Comparison of ENCODE assay signal across 12 mouse cellular contexts in genomic region chr3:116836681-116837475, GRCm38 (mm10). TPM values are rescaled to one million over a fixed set of nuclear protein-coding genes. Genes with fewer than 3 reads are reported as not detected.
A peak's percentile ranks its signal among the peaks of the same experiment; 100 is the strongest.
DNase-seq lines count a peak whose midpoint lies in the region; ATAC-seq and TF ChIP-seq lines count a peak whose summit lies in the region.
"Had no signal": no experiment of that assay in that cellular context is flagged by ENCODE, and none has a peak within 500 bp of the region (broad histone marks: within the 10 kb centered on the region; RNA-seq: fewer than 3 reads in every experiment).

No protein-coding gene starts in this region.

- in situ Hi-C loops in ES-E14 (cut with MboI; ENCODE audit: low sequenced_read_pairs in 2 of 2, unreplicated experiment in 2 of 2): no loop called here

- H3K9me3 ChIP-seq in hindbrain, embryonic 12.5 days (replicated peaks): no peaks in the 10 kb centered on the region
- H3K9me3 ChIP-seq in hindbrain, embryonic 11.5 days (ENCODE audit: control insufficient read depth, low read length): no peaks in the 10 kb centered on the region
- H3K9me3 ChIP-seq in neural tube, embryonic 14.5 days (ENCODE audit: control insufficient read depth, low read length): no peaks in the 10 kb centered on the region
- no peaks in the 10 kb centered on the region for H3K9me3 ChIP-seq in neural tube, embryonic 15.5 days (replicated peaks)
- H3K9me3 ChIP-seq in ES-E14 (ENCODE audit: control insufficient read depth, insufficient read depth, low read depth, low read length): no peaks in the 10 kb centered on the region
- H3K9me3 ChIP-seq: forebrain, embryonic 15.5 days; heart, embryonic 13.5 days; intestine, embryonic 15.5 days had no signal

- 78% methylated on average over 23 of the region's 23 CpGs for WGBS in hindbrain, embryonic 12.5 days
- 84% methylated on average over 23 of the region's 23 CpGs for WGBS in hindbrain, embryonic 11.5 days
- WGBS in neural tube, embryonic 14.5 days: 85% methylated on average over 23 of the region's 23 CpGs
- WGBS in neural tube, embryonic 15.5 days: 82% methylated on average over 23 of the region's 23 CpGs

- H3K4me1 ChIP-seq in hindbrain, embryonic 12.5 days: no peaks in the 10 kb centered on the region
- H3K4me1 ChIP-seq in hindbrain, embryonic 11.5 days (replicated peaks; ENCODE audit: control insufficient read depth, insufficient read depth, low read length): no peaks in the 10 kb centered on the region; the same call in 1 of the 2 replicates
- no peaks in the 10 kb centered on the region for H3K4me1 ChIP-seq in neural tube, embryonic 14.5 days (ENCODE audit: control insufficient read depth, insufficient read depth, low read length)
- 0 out of 2 replicates have a peak, but pooled peaks cover 4% of the 10 kb centered on the region for H3K4me1 ChIP-seq in neural tube, embryonic 15.5 days
- peaks cover 0 to 2% of the 10 kb centered on the region in 2 experiments; a peak in 1 of 4 replicates for H3K4me1 ChIP-seq in ES-E14 (ENCODE audit: control insufficient read depth in 2 of 2, insufficient read depth in 2 of 2, low read length in 2 of 2, poor library complexity in 1 of 2)
- H3K4me1 ChIP-seq: intestine, embryonic 15.5 days had no signal

- no peaks in the 10 kb centered on the region for H3K27me3 ChIP-seq in hindbrain, embryonic 12.5 days
- H3K27me3 ChIP-seq in hindbrain, embryonic 11.5 days (ENCODE audit: control insufficient read depth, insufficient read depth, low read length): no peaks in the 10 kb centered on the region
- no peaks in the 10 kb centered on the region for H3K27me3 ChIP-seq in neural tube, embryonic 14.5 days (ENCODE audit: control insufficient read depth, insufficient read depth, low read length)
- H3K27me3 ChIP-seq in neural tube, embryonic 15.5 days (replicated peaks): no peaks in the 10 kb centered on the region; the same call in 1 of the 2 replicates
- H3K27me3 ChIP-seq: forebrain, embryonic 15.5 days; heart, embryonic 13.5 days; intestine, embryonic 15.5 days had no signal

- H3K4me3 ChIP-seq in hindbrain, embryonic 12.5 days: no peak overlapping the region
- no peak overlapping the region for H3K4me3 ChIP-seq in hindbrain, embryonic 11.5 days (ENCODE audit: low read depth, low read length)
- H3K4me3 ChIP-seq in neural tube, embryonic 14.5 days (ENCODE audit: low read depth, low read length): no peak overlapping the region
- no peak overlapping the region for H3K4me3 ChIP-seq in neural tube, embryonic 15.5 days (replicated peaks)
- H3K4me3 ChIP-seq in ES-E14 (ENCODE audit: insufficient read depth in 1 of 2, low read depth in 1 of 2, low read length in 2 of 2, poor library complexity in 1 of 2, severe bottlenecking in 1 of 2): peak overlapping the region; percentile 29 to 56
- H3K4me3 ChIP-seq: heart, adult 2 months had no signal

- H3K4me2 ChIP-seq in hindbrain, embryonic 12.5 days (replicated peaks): no peak overlapping the region
- no peak overlapping the region for H3K4me2 ChIP-seq in hindbrain, embryonic 11.5 days (replicated peaks; ENCODE audit: low read depth, low read length)
- no peak overlapping the region for H3K4me2 ChIP-seq in neural tube, embryonic 14.5 days (ENCODE audit: low read depth, low read length)
- no peak overlapping the region for H3K4me2 ChIP-seq in neural tube, embryonic 15.5 days

- 0 out of 2 replicates have a peak, but pooled peaks have one; percentile 17 for ATAC-seq in hindbrain, embryonic 12.5 days (ENCODE audit: low FRiP score)
- ATAC-seq in hindbrain, embryonic 11.5 days (ENCODE audit: low FRiP score): no peak
- peak; percentile 25; the same call in 1 of the 2 replicates for ATAC-seq in neural tube, embryonic 14.5 days (ENCODE audit: low read depth)
- ATAC-seq in neural tube, embryonic 15.5 days (ENCODE audit: low FRiP score): no peak

- no peaks in the 10 kb centered on the region for H3K36me3 ChIP-seq in hindbrain, embryonic 12.5 days
- no peaks in the 10 kb centered on the region for H3K36me3 ChIP-seq in hindbrain, embryonic 11.5 days (ENCODE audit: control insufficient read depth, insufficient read depth, low read length)
- no peaks in the 10 kb centered on the region for H3K36me3 ChIP-seq in neural tube, embryonic 14.5 days (ENCODE audit: control insufficient read depth, insufficient read depth, low read length)
- H3K36me3 ChIP-seq in neural tube, embryonic 15.5 days: no peaks in the 10 kb centered on the region
- H3K36me3 ChIP-seq in ES-E14 (ENCODE audit: control insufficient read depth, insufficient read depth, low read length, poor library complexity, severe bottlenecking): no peaks in the 10 kb centered on the region
- H3K36me3 ChIP-seq: forebrain, embryonic 15.5 days; heart, embryonic 13.5 days; intestine, embryonic 15.5 days had no signal

- no peak overlapping the region for H3K9ac ChIP-seq in hindbrain, embryonic 12.5 days
- H3K9ac ChIP-seq in hindbrain, embryonic 11.5 days (ENCODE audit: low read depth, low read length): no peak overlapping the region
- no peak overlapping the region for H3K9ac ChIP-seq in neural tube, embryonic 14.5 days (replicated peaks; ENCODE audit: low read depth, low read length)
- H3K9ac ChIP-seq in neural tube, embryonic 15.5 days (replicated peaks): no peak overlapping the region
- peak overlapping the region; percentile 68; the same call in 1 of the 2 replicates for H3K9ac ChIP-seq in ES-E14 (ENCODE audit: insufficient read depth, low read depth, low read length, poor library complexity, severe bottlenecking)
- H3K9ac ChIP-seq: hindbrain, embryonic 14.5 days; intestine, embryonic 15.5 days had no signal

- no peak overlapping the region for H3K27ac ChIP-seq in hindbrain, embryonic 12.5 days
- no peak overlapping the region for H3K27ac ChIP-seq in hindbrain, embryonic 11.5 days (ENCODE audit: low read depth, low read length)
- no peak overlapping the region for H3K27ac ChIP-seq in neural tube, embryonic 14.5 days (ENCODE audit: low read depth, low read length)
- H3K27ac ChIP-seq in neural tube, embryonic 15.5 days (replicated peaks): no peak overlapping the region
- H3K27ac ChIP-seq in ES-E14 (ENCODE audit: insufficient read depth, low read depth, low read length, poor library complexity, severe bottlenecking): no peak overlapping the region
- H3K27ac ChIP-seq: forebrain, embryonic 15.5 days; heart, adult 2 months; heart, embryonic 13.5 days; hindbrain, embryonic 14.5 days; intestine, embryonic 15.5 days had no signal

- no peak for DNase-seq in hindbrain, embryonic 11.5 days (ENCODE audit: low spot score)
- DNase-seq in ES-E14 (ENCODE audit: low read depth, low spot score): no peak
- no peak for DNase-seq in right cerebral cortex, postnatal 4 days
- no peak for DNase-seq in frontal cortex, adult 2 months (ENCODE audit: extremely low spot score in 1 of 2, low spot score in 1 of 2)

TF ChIP-seq in ES-E14, 5 proteins besides CTCF, POLR2A, EP300 and RAD21:
- TF ChIP-seq HCFC1 (IDR thresholded peaks at IDR 0.05; ENCODE audit: borderline replicate concordance, insufficient read depth, low read length) (no peak), ZNF384 (IDR thresholded peaks at IDR 0.05; ENCODE audit: low read depth, low read length) (peak; percentile 85)

RNA-seq across cellular contexts. Expression of gene Frrs1, which starts 22.4 kb away (rescaled TPM):
- polyA plus RNA-seq in hindbrain, embryonic 12.5 days (2016; fragmentation: Nextera tagmentation; extraction: Ambion mirVana): 6.0 and 10.2 TPM in 2 replicates
- 9.5 and 10.3 TPM in 2 replicates for polyA plus RNA-seq in hindbrain, embryonic 11.5 days (2014; fragmentation: Nextera tagmentation; extraction: Ambion mirVana)
- polyA plus RNA-seq in neural tube, embryonic 14.5 days (2014; fragmentation: Nextera tagmentation; extraction: Ambion mirVana): 3.9 and 5.8 TPM in 2 replicates
- 5.3 and 10.1 TPM in 2 replicates for polyA plus RNA-seq in neural tube, embryonic 15.5 days (2015; fragmentation: Nextera tagmentation; extraction: Ambion mirVana)
- 69.3 and 108 TPM in 2 replicates for total RNA-seq in ES-E14 (2012; rRNA removed)
- 1.2 and 1.7 TPM in 2 replicates for polyA plus RNA-seq in frontal cortex, adult 2 months (2012; rRNA removed)

RNA-seq across cellular contexts. Expression of gene Agl, which starts 28.9 kb away (rescaled TPM):
- polyA plus RNA-seq in hindbrain, embryonic 12.5 days (2016; fragmentation: Nextera tagmentation; extraction: Ambion mirVana): 18.6 and 21.0 TPM in 2 replicates
- 15.2 and 16.6 TPM in 2 replicates for polyA plus RNA-seq in hindbrain, embryonic 11.5 days (2014; fragmentation: Nextera tagmentation; extraction: Ambion mirVana)
- 22.3 and 22.5 TPM in 2 replicates for polyA plus RNA-seq in neural tube, embryonic 14.5 days (2014; fragmentation: Nextera tagmentation; extraction: Ambion mirVana)
- polyA plus RNA-seq in neural tube, embryonic 15.5 days (2015; fragmentation: Nextera tagmentation; extraction: Ambion mirVana): 17.0 TPM in 2 replicates
- total RNA-seq in ES-E14 (2012; rRNA removed): 5.6 and 5.7 TPM in 2 replicates
- polyA plus RNA-seq in frontal cortex, adult 2 months (2012; rRNA removed): 14.2 and 14.4 TPM in 2 replicates

Comparison
In these comparisons a context has a peak if more than half of its experiments do, and no peak if none do; other contexts are left out.
1. ATAC-seq: peak in hindbrain, embryonic 12.5 days (single experiment) and neural tube, embryonic 14.5 days (single experiment); none in hindbrain, embryonic 11.5 days (single experiment) and neural tube, embryonic 15.5 days (single experiment).
2. H3K4me3 ChIP-seq: peak in ES-E14 (2 of 2); none in hindbrain, embryonic 12.5 days (single experiment), hindbrain, embryonic 11.5 days (single experiment), neural tube, embryonic 14.5 days (single experiment) and neural tube, embryonic 15.5 days (single experiment).